Mouse (Mus musculus) MEL (cell line): ENCODE measurements around the gene Cd38.

Source experiments
- CTCF ChIP-seq, 3 experiments: IDR thresholded peaks in 2 of 3; conservative IDR thresholded peaks in 1 of 3; 2 replicates each; pipeline ENCODE4 v1.5.1; 2011 to 2012; ENCODE audit warnings: low read length in 3 of 3, low read depth in 2 of 3, mild to moderate bottlenecking in 2 of 3, improper control_type of control experiment in 1 of 3, inconsistent platforms in 1 of 3, mixed read lengths in 1 of 3, moderate library complexity in 1 of 3; ENCODE audit not compliant: control insufficient read depth in 1 of 3, insufficient read depth in 1 of 3, poor library complexity in 1 of 3, severe bottlenecking in 1 of 3
- MXI1 ChIP-seq: IDR thresholded peaks from 2 replicates; pipeline ENCODE4 v1.6.1; 2011; ENCODE audit warnings: mild to moderate bottlenecking, low read depth, low read length, improper control_type of control experiment
- POLR2AphosphoS2 ChIP-seq: IDR thresholded peaks from 2 replicates; pipeline ENCODE4 v1.6.1; 2011; ENCODE audit warnings: low read length, improper control_type of control experiment
- UBTF ChIP-seq: IDR thresholded peaks from 2 replicates; pipeline ENCODE4 v1.6.1; 2012; ENCODE audit warnings: low read depth, mild to moderate bottlenecking, inconsistent platforms, low read length, improper control_type of control experiment, moderate library complexity, borderline replicate concordance; ENCODE audit not compliant: insufficient read depth

DNA sequence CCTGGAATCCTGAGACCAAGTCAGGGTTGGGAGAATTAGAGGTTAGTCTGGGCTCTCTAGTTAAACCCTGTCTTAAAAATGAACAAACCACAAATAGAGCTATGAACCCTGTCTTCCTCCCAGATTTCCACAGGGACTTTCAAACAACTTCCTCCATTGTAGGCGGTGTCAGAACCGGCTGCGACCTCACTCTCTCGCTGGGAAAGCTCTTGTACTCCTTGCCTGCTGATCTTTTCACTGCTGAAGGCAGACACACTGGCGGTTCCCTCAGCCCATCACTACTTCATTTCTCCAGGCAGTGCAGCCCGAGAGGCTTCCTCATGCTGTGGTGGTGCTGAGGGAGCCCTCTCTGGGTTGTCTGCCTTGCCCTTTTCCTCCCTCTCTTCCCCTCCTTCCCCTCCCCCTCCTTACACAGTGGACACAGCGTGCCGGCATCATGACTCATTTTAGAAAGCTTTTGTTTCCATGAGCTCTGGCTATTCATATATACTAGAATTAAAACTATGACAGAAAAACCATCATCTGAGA lies 80.5 kb downstream of the Cd38 start:
- TF ChIP-seq POLR2AphosphoS2 (no peak), MXI1 (no peak), CTCF (IDR thresholded peaks at IDR 0.05 in 2 of 3, conservative IDR thresholded peaks at IDR 0.05 in 1 of 3; ENCODE audit: control insufficient read depth in 1 of 3, insufficient read depth in 1 of 3, low read depth in 2 of 3, low read length in 3 of 3, poor library complexity in 1 of 3, severe bottlenecking in 1 of 3) (no peak), UBTF (no peak)
